Mouse (Mus musculus) thymus, adult 2 months (tissue): ENCODE measurements around the gene Ralgps2.

Source experiments
- CTCF ChIP-seq: fragments of 200-500 bp; IDR thresholded peaks from 2 replicates; pipeline ENCODE4 v1.5.1; 2012; ENCODE audit warnings: mild to moderate bottlenecking, control low read depth, low read length, moderate library complexity, borderline replicate concordance; ENCODE audit not compliant: control insufficient read depth, poor library complexity, insufficient read depth; ENCODE audit errors: extremely low read depth
- POLR2A ChIP-seq: fragments of 200-500 bp; IDR thresholded peaks from 2 replicates; pipeline ENCODE4 v1.6.1; 2012; ENCODE audit warnings: mild to moderate bottlenecking, low read length, control low read depth, moderate library complexity; ENCODE audit not compliant: control insufficient read depth, poor library complexity, insufficient read depth; ENCODE audit errors: extremely low read depth

DNA sequence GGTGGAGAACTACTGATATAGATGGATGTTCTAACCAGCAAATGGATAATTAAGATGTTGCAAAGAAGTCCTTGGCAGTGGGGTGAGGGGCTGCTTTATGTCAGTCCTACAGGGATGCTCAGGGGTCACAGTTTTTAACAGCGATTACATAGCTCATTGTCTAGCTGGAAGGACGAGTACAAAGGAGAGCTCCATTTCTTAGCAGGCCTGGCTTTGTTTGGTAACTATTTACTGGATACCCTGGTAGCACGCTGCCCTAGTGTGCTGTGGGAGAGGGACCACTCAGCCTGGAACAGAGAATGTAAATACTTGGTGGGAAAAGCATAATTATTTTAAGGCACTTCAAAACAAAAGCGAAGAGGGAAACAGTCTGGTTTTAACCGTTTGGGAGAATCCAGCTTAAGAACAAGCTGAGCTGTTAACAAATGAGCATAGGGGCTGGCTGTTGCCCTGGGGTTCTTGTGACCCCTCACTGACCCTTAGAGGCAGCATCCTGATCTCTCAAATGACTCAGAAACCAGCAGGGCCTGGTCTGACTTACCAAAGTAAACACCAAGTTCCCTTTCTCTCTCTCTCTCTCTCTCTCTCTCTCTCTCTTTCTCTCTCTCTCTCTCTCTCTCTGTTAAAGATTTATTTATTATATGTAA lies 149.5 kb downstream of the Ralgps2 start:
- TF ChIP-seq POLR2A (no peak), CTCF (no peak)
